Mouse (Mus musculus) v-Abl transformed pro-B cells (cell line): Measurements from ENCODE around the gene Vezt.

Experiments
- in situ Hi-C, 2 experiments: fragments of 400-800 bp; cut with MboI; formaldehyde crosslinking; loops; one replicate each; pipeline ENCODE4 v1.15.1; 2025; ENCODE audit not compliant: unreplicated experiment in 2 of 2

The Vezt gene

GRCm38 (mm10) chr10:94035658-94036374 lies at the start of gene Vezt, which contains the start of gene Fgd6:
TSS of gene Vezt (minus strand) at chr10:94035817.
TSS of gene Fgd6 (plus strand) at chr10:94036001.
- in situ Hi-C loops: loop anchor here in 1 of 2 experiments (5.0 kb wide), 1 partner anchor 86 kb away; no protein-coding TSS in a partner anchor

- in situ Hi-C loops: no loop called here
Measured at GRCm38 (mm10) chr10:94082040-94082734, 46.6 kb upstream of the Vezt start.

GRCm38 (mm10) chr10:94080740-94081139 lies 45.1 kb upstream of the Vezt start:
- in situ Hi-C loops: no loop called here

GRCm38 (mm10) chr10:94076966-94077825 lies 41.6 kb upstream of the Vezt start:
- in situ Hi-C loops: no loop called here

- in situ Hi-C loops: no loop called here
Measured at GRCm38 (mm10) chr10:94072916-94073465, 37.4 kb upstream of the Vezt start.

- in situ Hi-C loops: no loop called here
Measured at GRCm38 (mm10) chr10:94072261-94072915, 36.8 kb upstream of the Vezt start.

GRCm38 (mm10) chr10:94071641-94072040 lies 36.0 kb upstream of the Vezt start:
- in situ Hi-C loops: no loop called here

- in situ Hi-C loops: loop anchor here in 1 of 2 experiments (5.0 kb wide), 1 partner anchor 39 kb away; no protein-coding TSS in a partner anchor
Measured at GRCm38 (mm10) chr10:94068701-94069100, 33.1 kb upstream of the Vezt start.

GRCm38 (mm10) chr10:94066896-94067295 lies 31.3 kb upstream of the Vezt start:
- in situ Hi-C loops: loop anchor here in 1 of 2 experiments (5.0 kb wide), 1 partner anchor 40 kb away; no protein-coding TSS in a partner anchor

- in situ Hi-C loops: no loop called here
Measured at GRCm38 (mm10) chr10:94062357-94062756, 26.7 kb upstream of the Vezt start.

GRCm38 (mm10) chr10:94060190-94060589 lies 24.6 kb upstream of the Vezt start:
- in situ Hi-C loops: no loop called here

GRCm38 (mm10) chr10:94059618-94060055 lies 24.0 kb upstream of the Vezt start:
- in situ Hi-C loops: no loop called here

GRCm38 (mm10) chr10:94056487-94056886 lies 20.9 kb upstream of the Vezt start:
- in situ Hi-C loops: no loop called here

GRCm38 (mm10) chr10:94050736-94051135 lies 15.1 kb upstream of the Vezt start:
- in situ Hi-C loops: no loop called here

GRCm38 (mm10) chr10:94049121-94049520 lies 13.5 kb upstream of the Vezt start:
- in situ Hi-C loops: no loop called here

GRCm38 (mm10) chr10:94047845-94048559 lies 12.4 kb upstream of the Vezt start:
- in situ Hi-C loops: no loop called here

- in situ Hi-C loops: no loop called here
Measured at GRCm38 (mm10) chr10:94047024-94047423, 11.4 kb upstream of the Vezt start.

GRCm38 (mm10) chr10:94045301-94045700 lies 9.7 kb upstream of the Vezt start:
- in situ Hi-C loops: no loop called here

- in situ Hi-C loops: no loop called here
Measured at GRCm38 (mm10) chr10:94043908-94044307, 8.3 kb upstream of the Vezt start.
